Mouse (Mus musculus) urinary bladder, adult 2 months (tissue): ENCODE measurements around the gene Slc5a10. TPM values are rescaled to one million over a fixed set of nuclear protein-coding genes. Genes with fewer than 3 reads are reported as not detected.
"Not testable (repeated sequence)": the region's sequence is repeated elsewhere in the genome, so short reads cannot be mapped to it uniquely, and the experiment has no call there.

ENCODE experiments used
- DNase-seq: peaks from one replicate; pipeline ENCODE4 v3.0.0; 2022; ENCODE audit warnings: low spot score
- polyA plus RNA-seq: library from polyadenylated mRNA; depleted of rRNA; stranded (reverse); fragments of >200 nt; gene quantifications from 2 replicates; pipeline ENCODE4 v1.2.3, GENCODE M21; 2012

Gene Slc5a10
- polyA plus RNA-seq, 1 experiment, result 0.03 TPM

DNA sequence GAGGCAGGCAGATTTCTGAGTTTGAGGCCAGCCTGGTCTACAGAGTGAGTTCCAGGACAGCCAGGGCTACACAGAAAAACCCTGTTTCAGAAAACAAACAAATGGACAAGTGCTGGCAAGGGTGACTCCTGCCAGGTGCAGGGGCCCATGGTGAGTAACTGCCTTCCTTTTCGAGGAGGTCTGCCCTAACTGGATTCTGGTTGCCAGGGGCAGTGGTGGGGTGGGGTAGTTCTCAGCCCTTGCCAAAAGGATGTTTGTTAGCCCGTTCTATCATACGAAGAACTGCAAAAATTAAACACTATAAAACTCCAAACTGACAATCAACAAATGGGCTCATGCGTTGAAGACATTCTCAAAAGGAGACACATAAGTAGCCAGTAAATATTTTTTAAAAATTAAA lies 71.0 kb downstream of the Slc5a10 start:
- no peak for DNase-seq

- DNase-seq, result no peak
These were observed 71.5 kb downstream of the Slc5a10 start for GRCm38 (mm10) chr11:61649163-61649580.

GRCm38 (mm10) chr11:61648749-61649115 lies 71.9 kb downstream of the Slc5a10 start:
- no peak for DNase-seq

- DNase-seq, result no peak
These were observed 72.5 kb downstream of the Slc5a10 start for GRCm38 (mm10) chr11:61647956-61648748.

DNA sequence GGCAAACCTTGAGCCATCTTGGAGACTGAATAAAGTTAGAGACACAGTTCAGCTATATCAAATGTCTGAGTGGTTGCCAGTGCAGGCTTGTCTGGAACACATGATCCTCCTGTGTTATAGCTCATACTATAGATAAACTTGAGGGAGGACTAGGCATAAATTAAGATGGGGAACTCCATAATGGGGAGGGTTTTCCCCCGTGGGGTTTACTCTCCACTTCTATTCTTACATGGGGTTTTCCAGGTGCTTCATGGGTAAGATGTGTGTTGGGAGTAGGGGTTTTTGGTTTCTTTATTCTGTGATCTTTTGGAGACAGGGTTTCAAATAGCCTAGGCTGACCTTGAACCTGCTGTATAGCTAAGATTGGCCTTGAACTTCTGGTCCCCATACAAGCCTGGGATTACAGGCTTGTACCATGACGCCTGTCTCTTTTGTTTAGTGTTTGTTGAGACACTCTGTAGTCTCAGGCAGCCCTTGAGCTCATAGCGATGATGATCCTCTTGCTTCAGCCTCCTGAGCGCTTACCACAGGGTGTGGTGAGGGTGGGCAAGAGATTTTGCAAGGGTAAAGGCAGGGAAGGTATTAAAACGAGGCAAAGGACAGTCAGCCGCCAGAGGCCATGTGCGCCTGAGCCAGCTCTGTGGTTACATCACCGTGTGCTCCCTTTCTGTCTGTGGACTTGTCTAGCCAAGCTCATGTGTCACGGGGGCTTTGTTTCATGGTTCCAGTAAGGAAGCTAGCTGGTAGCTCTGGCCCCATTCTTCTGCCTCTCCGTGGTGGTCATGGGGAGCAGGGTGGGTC lies 73.3 kb downstream of the Slc5a10 start:
- no peak for DNase-seq

DNA sequence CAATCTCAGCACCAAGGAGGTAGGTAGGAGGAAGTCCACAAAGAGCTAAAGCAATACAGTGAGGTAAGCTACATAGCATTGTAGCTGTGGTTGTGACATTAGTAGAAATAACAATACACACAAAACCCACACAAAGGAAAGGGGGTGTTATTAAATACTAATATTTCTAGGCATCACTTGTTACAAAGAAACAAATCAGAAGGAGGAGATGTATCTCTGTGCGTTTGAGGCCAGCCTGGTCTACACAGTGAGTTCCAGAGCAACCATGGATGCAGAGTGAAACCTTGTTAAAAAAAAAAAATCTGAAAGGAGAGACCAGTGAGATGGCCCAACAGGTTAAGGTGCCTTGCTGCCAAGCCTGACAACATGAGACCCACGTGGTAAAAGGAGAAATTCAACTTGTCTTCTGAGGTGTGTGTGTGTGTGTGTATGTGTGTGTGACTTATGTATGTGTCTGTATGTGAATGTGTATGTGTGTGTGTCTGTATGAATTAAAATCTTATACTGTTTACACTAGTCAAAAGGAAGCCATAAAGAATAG lies 74.1 kb downstream of the Slc5a10 start:
- DNase-seq, result no peak

- no peak for DNase-seq
These were observed 75.2 kb downstream of the Slc5a10 start for GRCm38 (mm10) chr11:61645357-61645857.

DNA sequence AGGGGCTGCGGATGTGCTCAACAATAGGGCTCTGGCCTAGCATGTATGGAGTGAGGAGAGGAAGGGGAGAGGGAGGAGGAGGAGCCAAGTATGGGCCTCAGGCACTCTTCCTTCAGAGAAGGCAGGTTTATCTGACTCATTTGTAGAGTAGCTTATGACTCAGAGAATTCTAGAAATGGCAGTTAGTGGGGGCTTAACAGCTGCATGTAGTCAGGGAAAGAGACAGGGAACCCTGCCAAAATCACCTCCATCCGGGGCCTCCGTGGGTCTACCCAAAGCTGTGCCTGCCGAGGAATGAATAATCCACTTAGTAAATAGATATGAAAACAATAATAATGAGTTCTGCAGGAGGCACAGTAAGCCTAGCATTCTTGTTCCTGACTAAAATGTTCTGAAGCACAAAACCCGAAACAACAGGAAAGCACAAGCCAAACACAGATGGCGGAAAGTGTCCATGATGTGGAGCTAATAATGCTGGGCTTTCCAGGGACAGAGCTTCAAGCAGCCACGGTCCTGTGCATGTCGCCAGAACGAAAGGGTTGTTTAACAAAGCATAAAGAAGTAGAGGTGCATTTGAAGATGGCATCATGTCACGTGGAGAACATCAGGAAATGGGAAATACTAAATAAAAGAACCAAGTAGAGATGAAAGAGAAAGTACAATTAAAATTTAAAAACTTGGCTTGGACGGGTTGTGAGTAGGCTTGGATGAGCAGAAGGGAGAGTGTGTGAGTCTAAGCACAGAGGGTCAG lies 75.9 kb downstream of the Slc5a10 start:
- DNase-seq, result no peak

DNA sequence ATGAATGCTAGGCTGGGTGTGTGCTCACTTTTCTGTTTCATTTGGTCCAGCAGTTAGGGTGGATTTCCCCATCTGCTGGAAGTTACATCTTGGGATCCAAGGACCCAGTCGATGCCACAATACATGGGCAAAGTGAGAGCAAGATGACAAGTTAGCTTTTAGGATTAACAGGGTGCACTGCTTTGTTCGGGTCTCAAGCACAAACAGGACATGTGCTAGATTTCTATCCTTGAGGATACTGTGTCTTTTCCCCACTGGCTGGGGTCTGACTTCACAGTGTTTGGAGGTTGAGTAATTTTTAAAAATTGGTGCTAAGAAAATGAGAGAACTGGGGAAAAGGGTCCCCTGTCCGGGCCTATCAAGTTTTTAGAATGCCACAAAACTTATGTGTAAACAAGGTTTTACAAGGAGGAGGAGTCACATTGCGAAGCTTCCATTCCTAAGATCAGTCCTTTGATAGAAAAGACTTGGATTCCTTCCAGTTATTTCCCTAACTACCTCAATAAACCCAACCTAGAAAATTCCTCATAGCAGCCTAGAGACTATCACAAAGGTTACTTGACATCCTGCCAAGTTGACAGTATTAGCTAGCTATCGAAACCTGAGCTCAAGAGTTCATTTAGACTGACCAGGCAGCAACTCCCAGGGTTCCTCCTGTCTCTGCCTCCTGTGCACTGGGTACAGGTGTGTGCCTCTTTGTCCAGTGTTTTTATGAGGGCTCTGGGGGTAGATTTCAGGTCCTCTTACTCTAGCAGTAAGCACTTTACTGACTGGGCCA lies 77.3 kb downstream of the Slc5a10 start:
- no peak for DNase-seq

DNA sequence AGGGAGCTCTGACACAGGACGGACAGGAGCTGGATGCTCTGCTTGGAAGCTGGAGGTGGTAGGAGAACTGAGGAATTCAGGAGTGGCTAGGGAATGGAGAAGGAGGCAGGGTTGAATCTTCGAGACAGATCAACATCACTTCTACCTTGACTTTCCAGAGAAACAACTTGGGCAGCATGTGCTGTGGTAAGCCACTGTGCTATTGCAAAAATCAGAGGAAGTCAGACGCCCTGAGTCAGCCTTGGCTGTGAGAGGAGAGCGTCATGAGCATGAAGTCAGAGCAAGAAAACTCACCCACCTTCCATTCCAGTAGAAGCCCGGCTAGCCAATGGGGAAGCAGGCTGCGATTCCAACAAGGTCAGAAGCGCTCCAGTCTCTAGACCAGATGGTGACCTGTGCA lies 78.5 kb downstream of the Slc5a10 start:
- DNase-seq, result no peak

DNA sequence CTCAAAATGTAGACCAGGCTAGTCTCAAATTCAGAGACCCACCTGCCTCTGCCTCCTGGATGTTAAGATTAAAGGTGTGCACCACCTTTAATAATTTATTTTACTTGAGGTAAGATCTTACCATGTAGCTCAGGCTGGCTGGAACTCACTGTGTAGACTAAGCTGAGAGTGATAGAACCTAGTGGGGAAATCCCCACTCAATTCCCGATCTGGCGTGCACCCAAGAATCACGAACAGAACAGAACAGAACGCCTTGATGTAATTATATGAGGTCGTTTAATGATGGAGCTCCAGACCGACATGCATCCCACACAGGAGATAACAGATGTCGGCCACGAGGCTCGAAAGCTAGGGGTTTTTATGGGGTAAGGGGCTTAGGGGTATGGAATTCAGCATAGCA lies 80.0 kb downstream of the Slc5a10 start:
- not testable (repeated sequence) for DNase-seq

GRCm38 (mm10) chr11:61639601-61640177 lies 80.9 kb downstream of the Slc5a10 start:
- no peak for DNase-seq

DNA sequence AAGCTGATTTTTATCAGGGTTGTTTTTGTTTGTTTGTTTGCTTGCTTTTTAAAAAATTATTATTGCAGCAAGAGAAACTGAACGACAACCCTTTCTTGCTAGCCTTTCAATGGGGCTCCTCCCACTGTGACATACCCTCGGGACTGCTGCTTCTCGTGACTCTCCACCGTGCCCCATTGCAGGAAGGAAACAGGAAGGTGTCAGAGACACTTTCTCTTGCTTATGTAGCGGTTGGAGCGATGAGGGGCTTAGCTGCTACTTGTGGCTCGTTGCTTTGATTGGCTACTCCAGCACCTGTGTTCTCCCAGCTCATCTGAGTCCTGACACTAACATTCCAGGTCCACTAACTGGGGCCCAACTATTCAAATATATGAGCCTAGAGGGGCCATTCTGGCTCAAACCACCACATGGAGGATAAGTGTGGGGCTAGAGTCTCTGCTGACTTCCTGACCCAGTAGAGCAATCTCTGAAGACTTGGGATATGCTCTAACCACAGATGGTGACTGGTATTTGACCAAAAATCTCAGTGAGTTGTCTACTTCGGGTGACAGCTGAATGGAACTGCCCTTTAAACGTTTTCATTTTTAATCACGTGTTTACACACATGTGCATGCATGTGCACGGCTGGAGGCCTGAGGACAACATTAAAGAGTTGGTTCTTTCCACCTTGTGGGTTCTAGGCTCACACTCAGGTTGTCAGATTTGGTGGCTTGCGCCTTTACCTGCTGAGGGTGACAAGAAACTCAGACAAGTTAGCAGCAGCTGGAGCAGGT lies 81.7 kb downstream of the Slc5a10 start:
- DNase-seq, result no peak

- DNase-seq, result no peak
These were observed 82.8 kb downstream of the Slc5a10 start for GRCm38 (mm10) chr11:61637856-61638255.

DNA sequence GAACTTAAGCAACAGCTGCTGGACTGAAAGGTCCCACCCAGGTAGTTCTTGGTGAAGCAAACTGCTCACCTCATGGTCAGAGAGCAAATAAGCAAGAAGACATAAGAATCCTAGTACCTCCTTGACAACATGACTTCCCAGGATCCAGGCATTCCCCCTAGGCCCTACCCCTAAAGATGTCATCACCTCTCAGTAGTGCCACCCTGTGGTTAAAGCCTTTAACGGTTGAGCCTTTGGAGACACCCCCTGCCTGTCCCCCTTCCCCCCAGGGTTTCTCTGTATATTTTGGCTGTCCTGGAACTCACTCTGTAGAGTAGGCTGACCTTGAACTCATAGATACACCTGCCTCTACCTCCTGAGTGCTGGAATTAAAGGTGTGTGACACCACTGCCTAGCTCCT lies 83.2 kb downstream of the Slc5a10 start:
- DNase-seq, result no peak

DNA sequence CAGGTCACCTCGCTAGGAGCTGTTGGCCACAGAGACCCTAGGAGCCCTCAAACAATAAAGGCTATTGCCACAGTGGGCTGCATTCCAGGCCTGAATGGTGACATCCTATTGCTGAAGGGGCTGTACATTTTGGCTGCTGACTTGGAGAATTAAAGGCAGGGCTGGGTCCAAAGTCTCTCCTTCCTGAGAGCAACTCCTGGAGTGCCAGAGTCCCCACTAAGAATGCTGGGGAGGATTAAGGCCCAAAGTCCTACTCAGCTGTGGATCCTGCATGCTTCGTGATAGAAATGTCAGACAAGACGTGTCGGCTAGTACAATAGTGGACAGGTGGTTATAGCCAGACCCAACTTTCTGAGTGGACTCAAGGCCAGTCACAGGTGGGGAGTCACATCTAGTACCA lies 84.3 kb downstream of the Slc5a10 start:
- not testable (repeated sequence) for DNase-seq

- no peak for DNase-seq
These were observed 91.0 kb downstream of the Slc5a10 start for GRCm38 (mm10) chr11:61629621-61630020.

DNA sequence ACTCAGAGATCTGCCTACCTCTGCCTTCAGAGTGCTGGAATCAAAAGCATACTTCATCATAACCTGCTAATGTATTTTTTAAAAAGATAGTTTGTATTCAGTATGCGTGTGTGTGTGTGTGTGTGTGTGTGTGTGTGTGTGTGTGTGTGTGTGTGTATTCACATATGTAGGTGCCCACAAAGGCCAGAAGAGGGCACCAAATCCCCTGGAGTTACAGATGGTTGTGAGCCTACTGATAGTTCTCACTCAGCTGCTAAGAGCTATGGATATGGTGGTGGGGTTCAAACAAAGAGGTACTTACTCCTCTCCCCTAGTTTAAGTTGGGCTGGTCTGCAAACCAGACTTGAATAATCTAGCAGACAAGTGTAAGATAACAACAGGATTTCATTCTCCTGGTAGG lies 94.1 kb downstream of the Slc5a10 start:
- DNase-seq, result no peak

DNA sequence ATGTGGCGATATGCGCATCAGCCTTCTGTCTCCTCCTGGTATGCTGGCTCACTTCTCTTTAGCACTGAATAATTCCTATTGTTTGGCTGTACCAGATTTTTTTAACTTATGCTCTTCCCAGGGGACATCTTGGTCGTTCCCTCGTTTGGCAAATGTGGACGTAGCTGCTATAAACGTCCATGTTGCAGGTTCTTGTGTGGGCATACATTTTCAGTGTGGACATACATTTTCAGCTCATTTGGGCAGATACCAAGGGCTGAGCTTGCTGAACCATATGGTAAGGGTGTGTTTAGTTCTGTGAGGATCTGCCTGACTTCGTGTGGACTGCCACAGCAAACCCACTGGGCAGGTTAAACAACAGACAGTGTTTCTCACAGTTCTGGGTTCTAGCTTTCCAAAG lies 95.5 kb downstream of the Slc5a10 start:
- DNase-seq, result no peak
